Mouse (Mus musculus): Measurements from ENCODE around the gene Chrna9. TPM values are rescaled to one million over a fixed set of nuclear protein-coding genes. Genes with fewer than 3 reads are reported as not detected.

Chrna9 gene
- total RNA-seq, 2 experiments from 2014 or later: not detected

DNA sequence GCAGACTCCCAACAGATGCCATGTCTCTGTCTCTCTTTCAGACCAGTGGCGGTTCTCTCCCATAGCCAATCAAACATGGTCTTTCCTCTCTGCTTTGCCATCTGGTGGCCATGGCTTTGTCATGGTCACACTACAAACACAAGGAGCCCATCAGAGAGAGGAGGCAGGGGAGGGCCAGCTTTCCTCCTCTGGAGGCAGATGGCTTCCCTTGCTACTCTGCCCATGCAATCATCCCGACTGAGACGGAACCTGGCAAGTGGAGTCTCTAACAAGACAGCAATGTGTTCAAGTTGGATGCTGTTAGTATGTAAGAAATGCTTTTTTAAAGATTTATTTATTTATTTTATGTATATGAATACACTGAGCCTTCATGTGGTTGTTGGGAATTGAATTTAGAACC lies 14.8 kb upstream of the Chrna9 start:
- no peak for DNase-seq

DNA sequence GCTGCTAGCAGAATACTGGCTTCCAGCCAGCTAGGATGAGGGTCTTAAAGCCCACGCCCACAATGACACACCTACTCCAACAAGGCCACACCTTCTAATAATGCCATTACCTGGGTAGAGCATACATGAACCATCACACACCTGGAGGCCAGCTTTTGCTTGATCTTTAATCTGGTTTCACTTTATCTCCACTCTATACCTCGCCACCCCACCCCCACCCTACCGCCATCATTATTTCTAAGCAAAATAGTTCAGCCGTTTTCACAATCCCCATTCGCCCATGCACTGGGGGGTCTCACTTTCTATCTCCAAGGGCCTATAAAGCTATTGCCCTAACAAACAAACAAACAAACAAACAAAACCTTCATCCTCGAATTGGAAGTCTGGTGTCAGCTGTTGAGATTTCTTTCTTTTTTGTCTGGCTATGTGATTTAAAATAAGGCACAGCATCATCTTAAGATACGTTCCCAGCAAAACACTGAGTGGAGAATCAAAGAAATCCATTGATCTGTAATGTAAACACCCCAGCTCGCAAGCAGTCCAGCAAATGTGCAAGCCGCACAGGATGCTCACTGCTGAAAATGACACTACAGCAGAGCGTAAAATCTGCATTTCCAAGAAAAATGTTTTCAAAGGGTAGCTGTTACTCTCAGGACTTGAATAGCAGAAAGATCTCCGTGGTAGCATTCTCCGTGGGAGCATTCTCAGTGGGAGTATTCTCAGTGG lies 13.9 kb upstream of the Chrna9 start:
- no peak for DNase-seq

DNA sequence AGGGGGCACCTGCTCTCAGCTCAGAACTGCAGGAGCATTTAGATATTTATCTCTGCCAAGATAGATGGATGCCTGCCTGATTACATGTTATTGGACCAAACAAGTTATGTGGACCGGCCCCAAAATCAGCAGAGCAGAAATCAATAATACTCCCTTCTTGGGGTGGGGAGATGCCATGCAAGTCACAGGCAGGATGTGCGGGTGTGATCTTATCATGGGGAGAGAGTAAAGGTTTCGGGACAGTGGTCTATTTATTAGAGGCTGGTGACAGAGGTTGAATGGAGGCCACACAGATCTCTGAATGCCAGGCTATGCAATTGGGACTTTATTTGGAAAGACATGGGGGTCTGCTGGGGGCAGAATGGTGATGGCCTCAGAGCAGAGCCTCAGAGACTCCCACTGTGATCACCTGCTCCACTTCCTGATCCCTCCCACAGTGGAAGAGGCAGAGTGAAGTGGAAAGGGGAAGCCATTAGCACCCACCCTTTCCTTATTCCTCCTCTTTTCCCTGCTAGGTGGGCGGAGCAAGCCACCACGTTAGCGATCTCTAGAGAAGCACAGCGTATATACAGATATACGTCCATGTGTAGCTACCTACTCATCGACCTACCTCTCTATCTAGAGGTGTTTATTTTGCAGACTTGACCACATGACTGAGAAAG lies 13.1 kb upstream of the Chrna9 start:
- no peak for DNase-seq

DNA sequence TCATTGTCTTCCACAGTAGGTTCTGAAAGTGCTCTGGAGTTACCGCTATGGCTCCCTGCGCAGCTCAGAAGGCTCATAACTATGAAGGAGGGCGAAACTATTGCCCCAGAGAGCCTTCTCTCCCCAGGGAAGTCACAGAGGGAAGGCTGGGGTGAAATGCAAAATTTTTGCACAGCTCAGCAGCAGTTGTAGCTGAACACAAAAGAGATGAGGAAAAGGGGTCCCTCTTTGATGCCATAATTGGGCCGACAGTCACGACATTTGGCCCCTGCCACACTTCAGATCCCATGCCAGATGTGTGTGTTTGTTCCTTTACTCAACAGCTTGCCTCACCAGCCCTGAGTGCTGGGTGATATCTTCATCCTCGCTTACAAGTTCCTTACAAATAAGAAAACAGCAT lies 8.1 kb upstream of the Chrna9 start:
- DNase-seq: no peak

DNA sequence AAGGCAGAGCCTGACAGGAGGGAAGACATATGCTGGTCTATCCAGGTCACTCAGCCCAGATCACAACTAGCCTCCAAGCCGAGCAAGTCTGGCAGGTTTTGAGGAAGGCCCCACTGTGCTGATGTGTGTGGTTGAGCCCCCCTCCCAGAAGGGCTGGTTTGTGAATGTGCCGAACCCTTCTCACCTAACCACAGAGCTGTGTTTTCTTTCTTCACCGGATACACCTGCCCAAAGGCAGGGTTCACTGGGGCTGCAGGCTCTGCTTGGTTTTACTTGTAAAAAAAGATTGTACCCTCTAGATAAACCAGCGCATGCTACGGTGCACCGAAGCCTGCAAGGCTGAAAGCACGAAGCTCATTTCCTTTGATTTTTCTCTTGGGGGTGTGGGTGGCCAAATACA lies 5.6 kb upstream of the Chrna9 start:
- DNase-seq: no peak

DNA sequence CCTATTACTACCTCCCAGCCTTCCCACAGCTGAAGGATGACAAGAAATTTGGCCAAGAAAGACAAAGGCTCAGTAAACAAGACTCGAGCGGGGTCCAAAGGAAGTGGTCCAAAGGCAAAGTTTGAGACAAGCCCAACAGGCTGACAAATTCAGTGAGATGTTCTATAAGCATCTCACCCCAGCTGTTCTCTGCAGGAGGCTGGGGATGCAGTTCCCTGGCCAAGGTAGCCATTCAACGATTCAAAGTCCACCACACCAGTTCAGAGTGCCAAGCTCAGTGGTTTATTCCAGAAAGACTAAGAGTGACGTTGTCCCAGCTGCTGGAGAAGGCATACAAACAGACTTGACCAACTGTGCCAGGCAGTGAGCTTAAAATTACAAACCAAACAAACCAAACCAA lies 4.5 kb upstream of the Chrna9 start:
- DNase-seq: no peak

DNA sequence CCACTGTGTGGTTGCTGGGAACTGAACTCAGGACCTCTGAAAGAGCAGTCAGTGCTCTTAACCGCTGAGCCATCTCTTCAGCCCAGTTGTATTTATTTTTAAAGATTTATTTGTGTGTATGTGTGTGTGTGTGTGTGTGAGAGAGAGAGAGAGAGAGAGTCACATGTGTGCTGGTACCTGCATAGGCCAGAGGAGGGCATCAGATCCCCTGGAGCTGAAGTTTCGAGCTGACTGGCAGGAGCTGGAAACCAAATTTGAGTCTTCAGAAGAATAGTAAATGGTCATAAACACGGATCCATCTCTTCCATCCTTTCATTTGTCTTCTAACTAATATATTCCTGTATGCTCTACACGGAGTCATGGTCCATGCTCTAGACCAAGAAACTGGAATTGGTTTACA lies 1.5 kb upstream of the Chrna9 start:
- no peak for DNase-seq

DNA sequence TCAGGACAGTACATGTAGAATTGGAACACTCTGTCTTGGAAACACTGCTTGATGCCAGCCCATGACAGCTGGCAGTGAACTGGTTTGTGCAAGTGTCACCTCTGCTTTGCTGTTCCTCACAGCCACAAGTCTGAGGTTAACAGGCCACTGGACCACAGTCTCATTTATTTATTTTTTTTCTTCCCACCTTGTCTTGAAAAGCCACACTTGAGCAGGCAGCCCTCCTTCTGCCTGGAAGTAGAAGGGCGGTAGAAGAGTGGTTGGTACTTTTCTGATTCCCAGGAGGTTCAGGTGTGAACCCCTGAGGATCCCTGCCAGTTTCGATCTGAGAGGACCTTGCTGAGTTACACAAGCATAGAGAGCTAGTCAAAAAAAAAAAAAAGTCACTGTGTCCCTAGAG lies 957 bp upstream of the Chrna9 start:
- DNase-seq: no peak

DNA sequence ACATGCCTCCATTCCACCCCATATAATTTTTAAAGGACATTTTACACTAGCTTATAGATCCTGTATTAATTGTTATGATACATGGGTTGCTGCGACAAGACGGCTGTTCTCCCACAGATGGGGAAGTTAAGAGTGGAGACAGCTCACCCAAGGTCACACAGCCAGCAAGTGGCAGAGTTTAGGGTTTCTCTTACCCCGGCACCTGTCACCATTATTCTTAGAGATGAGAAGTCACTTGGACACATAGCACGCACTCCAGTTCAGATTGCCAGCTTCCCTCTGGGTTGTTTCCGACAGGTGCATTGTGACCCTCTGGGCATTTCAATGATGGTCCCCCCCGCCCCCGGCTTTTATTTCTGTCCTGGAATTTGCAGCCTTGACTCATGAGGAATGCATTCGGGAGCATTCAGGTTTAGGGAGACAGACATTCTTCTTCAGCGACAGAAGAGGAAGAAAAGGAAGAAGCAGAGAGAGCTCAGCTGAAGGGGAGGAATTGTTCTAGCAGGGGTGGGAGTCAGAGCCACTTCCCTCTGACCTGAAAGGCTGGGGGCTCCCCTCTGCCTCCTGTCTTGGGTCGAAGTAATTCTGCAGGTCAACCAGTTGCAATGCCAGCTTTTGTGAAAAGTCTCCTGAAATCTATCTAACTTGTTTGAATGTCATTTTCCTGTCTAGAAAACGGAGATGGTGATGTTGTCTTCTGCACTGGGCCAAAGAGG lies 2.4 kb downstream of the Chrna9 start:
- DNase-seq: no peak

DNA sequence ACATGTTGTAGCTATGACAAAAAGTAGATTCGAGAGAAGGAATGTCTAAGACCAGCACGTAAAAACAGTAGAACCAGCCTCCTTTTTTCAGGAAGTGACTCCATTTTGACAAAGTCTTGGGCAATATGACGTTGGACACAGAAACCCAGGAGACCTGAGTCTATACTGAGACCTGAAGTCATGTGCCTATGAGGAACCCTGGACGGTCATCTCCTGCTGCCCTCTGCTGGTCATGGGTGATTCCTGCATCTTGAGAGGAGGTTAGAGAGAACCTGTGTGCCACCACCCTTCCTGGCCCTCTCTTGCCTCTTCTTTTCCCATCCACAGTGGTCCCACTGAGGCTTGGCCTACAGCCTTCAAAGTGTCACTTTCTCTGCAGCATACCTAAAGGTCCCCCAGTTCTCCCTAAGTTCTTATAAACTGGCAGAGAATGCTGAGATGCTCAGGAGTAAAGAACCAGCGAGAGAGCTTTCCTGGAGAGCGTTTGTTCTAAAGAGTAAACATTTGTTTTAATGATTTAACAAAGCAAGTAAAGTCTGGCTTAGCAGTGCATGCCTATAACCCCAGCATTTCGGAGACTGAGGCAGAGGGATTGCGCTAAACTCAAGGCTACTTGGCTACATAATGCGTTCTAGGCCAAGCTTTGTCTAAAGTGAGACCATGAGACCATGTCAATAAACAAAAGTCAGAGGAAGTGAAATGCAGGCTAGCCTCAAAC lies 3.4 kb downstream of the Chrna9 start:
- peak; percentile 66 to 79 for DNase-seq

DNA sequence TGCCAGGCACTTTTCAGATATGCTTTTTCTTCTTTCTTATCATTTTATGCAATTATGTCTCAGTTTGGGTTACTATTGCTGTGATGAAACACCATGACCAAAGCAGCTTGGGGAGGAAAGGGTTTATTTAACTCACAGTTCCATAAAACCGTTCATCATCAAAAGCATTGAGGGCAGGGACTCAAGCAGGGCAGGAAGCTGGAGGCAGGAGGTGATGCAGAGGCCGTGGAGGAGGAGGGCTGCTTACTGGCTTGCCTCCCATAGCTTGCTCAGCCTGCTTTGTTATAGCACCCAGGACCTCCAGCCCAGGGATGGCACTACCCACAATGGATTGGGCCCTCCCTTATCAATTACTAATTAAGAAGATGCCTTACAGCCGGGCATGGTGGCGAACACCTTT lies 6.4 kb downstream of the Chrna9 start:
- DNase-seq: no peak

DNA sequence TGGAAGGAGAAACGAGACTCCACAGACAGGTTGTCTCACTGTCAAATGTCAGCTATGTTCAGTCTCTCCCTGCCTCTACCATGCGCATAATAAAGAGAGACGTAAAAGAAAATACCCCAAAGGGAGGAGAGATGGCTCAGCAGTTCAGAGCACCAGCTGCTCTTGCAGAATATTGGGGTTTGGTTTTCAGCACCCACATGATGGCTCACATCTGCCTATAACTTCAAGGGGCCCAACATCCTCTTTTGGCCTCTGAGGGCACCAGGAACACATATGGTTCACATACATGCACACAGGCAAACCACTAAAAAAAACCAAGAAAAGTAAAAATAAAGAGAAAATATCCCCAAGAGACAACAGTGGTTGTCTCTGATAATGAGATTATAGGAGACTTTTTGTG lies 15.1 kb downstream of the Chrna9 start:
- no peak for DNase-seq

DNA sequence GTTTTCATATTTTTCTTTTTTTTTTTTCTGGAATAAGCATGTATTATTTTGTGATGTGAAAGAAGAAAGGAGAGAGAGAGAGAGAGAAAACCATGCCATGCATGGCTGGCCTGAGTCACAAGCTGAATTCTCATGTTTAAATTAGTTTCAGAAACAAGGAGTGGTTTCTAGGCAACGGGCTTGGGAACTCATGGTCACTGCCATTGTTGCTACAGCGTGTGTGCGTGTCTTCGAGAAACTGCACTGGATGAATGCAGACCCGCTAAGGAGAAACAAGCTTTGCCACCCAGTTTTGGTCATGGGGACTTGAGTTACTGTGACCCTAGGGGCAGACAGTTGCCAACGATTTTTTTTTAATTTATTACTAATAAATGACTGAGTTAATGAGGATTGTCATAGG lies 15.5 kb downstream of the Chrna9 start:
- DNase-seq: no peak

DNA sequence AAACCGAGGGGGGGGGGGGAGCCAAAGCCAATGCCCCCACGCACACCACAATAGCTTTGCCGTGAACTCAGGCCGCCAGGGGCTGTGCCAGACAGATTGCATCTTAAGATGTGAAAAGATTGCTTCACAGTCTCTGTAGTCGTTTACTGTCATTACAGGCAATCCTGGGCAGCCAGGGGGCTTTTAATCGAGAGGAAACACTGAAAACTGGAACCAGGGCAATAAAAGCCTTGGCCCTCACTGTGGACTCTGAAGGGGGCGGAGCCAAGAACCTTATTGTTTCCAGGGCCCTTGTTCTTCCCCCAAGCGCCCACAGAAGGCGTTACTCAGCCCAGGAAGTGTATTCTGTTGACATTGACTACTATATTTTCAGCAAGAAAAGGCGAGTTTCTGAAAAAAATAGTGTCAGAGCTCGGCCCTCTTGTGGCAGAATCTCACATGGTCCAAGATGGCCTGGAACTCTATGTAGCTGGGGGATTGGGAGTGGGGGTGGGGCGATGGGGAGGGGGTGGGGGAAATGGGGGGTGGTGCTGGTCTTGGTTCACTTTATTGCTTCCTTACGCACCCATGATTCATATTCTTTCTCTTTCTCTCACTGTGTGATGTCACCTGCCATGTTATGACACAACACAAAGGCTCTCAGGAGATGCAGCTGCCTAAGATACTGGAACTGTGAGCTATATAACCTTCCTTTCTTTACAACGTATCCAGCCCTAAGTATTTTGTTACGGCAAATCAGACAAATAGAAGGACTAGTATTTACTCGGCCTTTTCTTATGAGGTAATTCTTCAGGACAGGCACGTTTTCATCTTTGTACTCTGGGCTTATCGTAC lies 16.2 kb downstream of the Chrna9 start:
- DNase-seq: no peak

DNA sequence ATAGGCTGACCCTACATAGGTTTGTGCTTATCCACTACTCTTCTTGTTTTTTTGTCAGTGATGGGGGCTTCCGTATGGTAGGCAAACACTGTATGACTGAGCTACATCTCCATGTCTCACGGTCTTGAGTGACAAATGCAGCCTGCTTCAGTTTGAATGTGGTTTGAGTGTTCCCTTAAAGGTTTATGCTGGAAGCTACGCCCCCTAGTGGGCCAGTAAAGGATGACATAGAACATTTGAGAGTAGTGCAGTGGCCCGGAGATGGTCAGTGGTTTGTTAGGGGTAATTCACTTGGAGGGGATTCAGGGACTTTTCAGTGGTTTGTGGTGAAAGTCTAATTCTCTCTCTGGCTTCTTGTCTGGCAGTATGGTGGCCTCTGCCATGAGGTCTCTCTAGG lies 16.8 kb downstream of the Chrna9 start:
- DNase-seq: no peak

DNA sequence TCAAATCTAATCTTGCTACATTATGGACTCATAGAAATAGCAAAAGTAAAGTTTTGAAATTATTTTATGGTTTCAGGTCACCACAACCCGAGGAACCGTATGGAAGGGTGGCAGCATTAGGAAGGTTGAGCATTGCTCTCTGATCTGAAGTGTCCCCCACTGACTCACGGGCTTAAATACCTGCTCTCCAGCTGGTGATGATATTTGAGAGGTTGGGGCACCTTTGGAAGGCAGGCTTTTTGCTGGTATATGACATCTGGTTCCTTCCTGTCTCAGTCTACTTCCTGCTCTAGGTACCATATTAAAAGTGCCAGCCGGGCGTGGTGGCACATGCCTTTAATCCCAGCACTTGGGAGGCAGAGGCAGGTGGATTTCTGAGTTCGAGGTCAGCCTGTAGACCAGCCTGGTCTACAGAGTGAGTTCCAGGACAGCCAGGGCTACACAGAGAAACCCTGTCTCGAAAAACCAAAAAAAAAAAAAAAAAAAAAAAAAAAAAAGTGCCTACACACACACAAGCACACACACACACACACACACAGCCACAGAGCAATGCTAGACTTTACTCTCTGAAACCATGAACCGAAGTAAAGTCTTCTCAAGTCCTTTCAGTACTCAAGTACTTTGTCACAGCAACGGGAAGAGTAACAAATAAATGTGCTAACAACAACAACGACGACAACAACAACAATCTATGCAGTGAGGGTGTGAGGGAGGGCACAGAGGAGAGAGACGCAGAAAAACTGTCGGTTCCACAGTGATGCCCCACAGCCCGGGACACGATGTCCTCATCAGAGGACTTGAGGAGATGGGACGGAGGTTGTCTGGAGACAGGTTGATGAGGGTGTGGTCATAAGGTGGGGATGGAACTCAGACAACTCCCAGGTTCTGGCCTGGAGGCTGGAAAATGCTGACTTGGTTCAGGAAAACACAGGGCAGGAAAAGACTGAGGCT lies 19.7 kb downstream of the Chrna9 start:
- no peak for DNase-seq

DNA sequence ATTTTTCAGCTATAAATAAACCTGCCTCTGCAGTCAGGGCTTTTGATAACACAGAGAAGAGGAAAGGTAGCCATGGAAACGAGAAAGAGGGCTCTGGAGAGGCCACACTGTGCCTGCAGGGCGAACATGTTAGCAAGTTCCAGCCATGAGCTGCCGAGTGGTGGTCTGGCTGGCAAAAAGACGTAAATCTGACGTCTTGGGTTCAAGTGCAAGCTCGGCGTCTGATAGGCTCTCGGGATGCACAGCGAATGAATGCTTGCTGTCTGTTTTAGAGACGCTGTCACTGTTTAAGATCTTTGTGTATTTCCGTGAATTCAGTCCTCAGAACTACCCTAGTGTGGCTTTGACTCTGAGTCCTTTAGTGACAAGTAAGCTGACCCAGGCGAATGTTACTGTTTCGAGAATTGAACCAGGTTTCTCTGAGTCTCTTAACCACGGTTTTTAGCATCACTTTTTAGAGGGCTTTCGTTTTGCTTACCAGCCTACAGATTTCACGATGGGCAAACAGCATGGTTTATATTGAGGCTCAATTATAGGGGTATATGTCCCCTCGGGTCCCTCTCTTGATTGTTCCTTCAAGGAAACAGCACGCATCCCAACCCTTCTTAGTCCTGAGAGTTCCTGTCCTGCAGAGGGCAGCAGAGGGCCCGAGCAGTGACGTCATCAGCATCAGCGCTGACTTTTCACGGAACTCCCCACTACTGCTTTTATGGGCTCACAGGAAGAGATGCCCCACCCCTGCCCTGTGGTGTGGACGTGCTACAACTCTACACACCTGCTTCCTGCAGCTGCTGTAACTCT lies 20.8 kb downstream of the Chrna9 start:
- DNase-seq: peak; percentile 65 to 67

DNA sequence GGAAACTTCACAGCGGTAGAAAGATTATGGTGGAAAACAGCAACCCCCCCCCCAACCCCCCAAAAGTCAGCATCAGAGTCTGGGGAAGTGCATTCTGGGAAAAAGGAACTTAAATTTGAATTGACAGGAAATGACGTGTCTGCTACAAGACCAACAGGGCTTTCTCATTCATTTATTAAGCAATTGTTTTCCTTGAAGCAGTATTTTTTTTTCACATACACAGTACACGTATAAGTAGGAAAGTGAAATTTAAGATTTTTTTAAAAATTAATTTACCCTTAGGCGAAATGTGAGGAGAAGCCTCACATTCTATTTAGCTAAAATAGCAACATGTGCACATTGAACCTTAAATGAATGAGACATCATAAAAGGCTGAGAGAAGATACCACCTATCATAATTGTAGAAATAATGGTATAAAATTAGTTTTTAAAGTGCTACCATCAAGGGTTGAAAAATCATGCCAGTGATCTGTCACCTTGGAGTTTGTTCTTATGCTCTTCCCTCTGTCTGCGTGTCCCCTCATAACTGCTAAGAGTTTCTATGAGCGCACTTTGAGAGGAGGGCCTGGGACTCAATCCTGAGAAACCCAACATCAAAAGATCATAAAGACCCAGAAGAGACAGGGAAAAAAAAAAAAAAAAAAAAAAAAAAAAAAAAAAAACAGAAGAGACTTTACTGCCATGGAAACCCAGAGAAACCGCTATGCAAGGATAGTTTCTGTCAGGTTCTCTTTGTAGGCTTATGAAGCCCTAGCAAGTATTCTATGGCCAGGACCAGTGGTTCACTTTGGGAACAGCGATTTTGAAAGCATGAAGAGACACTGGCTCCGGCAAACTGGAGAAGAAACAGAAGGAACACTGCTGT lies 21.7 kb downstream of the Chrna9 start:
- DNase-seq: no peak

DNA sequence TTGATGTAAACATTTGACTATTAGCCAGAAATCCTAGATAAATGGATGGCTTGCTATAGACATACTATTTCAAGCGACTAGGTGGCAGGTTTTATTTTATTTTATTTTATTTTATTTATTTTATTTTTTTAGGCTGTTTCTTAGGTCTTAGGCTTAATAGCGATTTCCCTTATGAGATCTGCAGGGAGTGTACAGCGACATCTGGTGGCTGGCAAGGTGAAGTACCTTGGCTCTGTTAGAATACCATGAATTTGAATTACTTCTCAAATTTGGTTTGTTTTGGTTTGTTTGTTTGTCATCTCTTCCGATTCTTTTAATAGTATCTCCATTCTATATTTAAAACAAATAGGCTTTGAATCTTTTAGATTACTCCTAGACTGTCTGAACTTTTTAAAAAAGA lies 23.9 kb downstream of the Chrna9 start:
- no peak for DNase-seq

Measured in layer of hippocampus, postnatal 36 days (tissue).